Mouse (Mus musculus): ENCODE data around the gene Syt12. TPM values are rescaled to one million over a fixed set of nuclear protein-coding genes. Genes with fewer than 3 reads are reported as not detected.
A peak's percentile ranks its signal among the peaks of the same experiment; 100 is the strongest.

Syt12 gene
- polyA plus RNA-seq, 1 experiment from 2014 or later, result 1.8 TPM

DNA sequence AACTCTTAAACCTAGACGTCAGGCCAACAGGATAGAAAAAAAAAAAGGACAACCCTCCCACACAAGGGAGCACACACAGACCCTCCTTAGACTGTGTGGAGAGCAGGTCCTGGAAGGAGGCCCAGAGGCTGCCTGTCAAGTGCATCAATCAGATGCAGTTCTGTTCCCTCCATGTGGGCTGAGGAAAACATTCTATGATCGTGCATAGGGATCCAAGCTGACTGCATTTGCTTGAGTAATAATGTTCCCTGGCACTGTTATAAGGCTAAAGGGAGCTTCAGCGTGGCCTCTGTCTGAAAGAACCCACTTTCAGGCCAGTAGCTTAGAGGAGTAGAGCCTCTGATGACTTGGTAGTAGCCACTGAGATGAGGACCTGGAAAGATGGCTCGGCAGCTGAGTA lies 24.7 kb downstream of the Syt12 start:
- Histone ChIP-seq H3K4me2 (ENCODE audit: low read length) (no peak overlapping the region), H3K27ac (ENCODE audit: low read length) (peak overlapping the region; percentile 12; the same call in 1 of the 2 replicates), H3K27me3 (replicated peaks; ENCODE audit: control insufficient read depth, insufficient read depth, low read length) (no peaks in the 10 kb centered on the region), H3K4me1 (replicated peaks; ENCODE audit: control insufficient read depth, insufficient read depth, low read length) (peaks cover 8% of the 10 kb centered on the region), H3K4me3 (replicated peaks; ENCODE audit: low read length) (no peak overlapping the region), H3K9me3 (ENCODE audit: control insufficient read depth, low read length) (no peaks in the 10 kb centered on the region), H3K9ac (replicated peaks; ENCODE audit: low read depth, low read length) (no peak overlapping the region), H3K36me3 (ENCODE audit: control insufficient read depth, insufficient read depth) (no peaks in the 10 kb centered on the region)
- WGBS, result 33% methylated on average over 4 of the region's 4 CpGs
- peak; percentile 50 for ATAC-seq

DNA sequence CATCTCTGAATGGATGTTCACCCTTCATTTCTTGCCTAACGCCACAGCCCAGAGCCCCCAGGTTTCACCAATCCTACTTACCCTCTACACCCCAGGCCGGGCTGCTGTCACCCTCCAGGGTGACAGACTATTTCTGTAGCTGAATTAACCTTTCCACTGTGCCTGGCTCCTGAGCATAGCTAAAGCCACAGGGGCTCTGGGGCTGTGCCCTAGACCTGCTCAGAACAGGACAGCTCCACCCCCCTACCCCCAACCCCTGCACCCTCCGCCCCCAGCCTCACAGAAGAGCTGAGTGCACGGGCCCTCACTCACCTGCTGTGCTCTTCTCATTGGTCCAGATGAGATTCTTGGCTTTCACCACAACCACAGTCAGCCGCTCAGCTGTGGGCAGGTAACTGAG lies 25.3 kb downstream of the Syt12 start:
- no peaks in the 10 kb centered on the region for H3K27me3 ChIP-seq (replicated peaks; ENCODE audit: control insufficient read depth, insufficient read depth, low read length)
- 9% methylated on average over 5 of the region's 5 CpGs for WGBS

DNA sequence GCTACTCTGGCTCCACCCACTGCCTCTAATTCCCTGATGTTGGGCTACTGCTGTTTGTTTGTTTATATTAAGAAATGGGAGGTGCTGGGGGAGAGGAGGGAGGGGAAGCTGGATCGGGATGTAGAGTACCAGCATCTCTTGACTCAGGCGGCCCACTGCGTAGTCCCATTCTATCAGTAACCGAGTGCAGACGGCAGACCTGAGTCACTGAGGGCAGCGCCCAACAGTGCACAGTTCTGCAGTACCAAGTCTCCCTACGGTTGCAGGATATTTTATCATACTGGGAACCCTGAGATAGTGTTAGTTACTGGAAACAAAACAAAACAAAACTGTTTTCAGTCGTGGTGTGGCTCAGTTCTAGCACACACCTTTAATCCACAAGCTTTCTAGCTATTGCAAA lies 26.1 kb downstream of the Syt12 start:
- H3K36me3 ChIP-seq (ENCODE audit: control insufficient read depth, insufficient read depth), result no peaks in the 10 kb centered on the region
- H3K4me2 ChIP-seq (ENCODE audit: low read length), result no peak overlapping the region
- 62% methylated on average over 8 of the region's 8 CpGs for WGBS
- H3K27ac ChIP-seq (ENCODE audit: low read length), result no peak overlapping the region
- no peak overlapping the region for H3K4me3 ChIP-seq (replicated peaks; ENCODE audit: low read length)
- H3K9ac ChIP-seq (replicated peaks; ENCODE audit: low read depth, low read length), result no peak overlapping the region
- no peaks in the 10 kb centered on the region for H3K27me3 ChIP-seq (replicated peaks; ENCODE audit: control insufficient read depth, insufficient read depth, low read length)
- H3K4me1 ChIP-seq (replicated peaks; ENCODE audit: control insufficient read depth, insufficient read depth, low read length), result peaks cover 8% of the 10 kb centered on the region
- ATAC-seq, result no peak
- no peaks in the 10 kb centered on the region for H3K9me3 ChIP-seq (ENCODE audit: control insufficient read depth, low read length)

More for the DNA sequence above, 25.3 kb downstream of the Syt12 start:
- no peaks in the 10 kb centered on the region for H3K36me3 ChIP-seq (ENCODE audit: control insufficient read depth, insufficient read depth)
- ATAC-seq, result no peak
- H3K4me2 ChIP-seq (ENCODE audit: low read length), result no peak overlapping the region
- no peak overlapping the region for H3K27ac ChIP-seq (ENCODE audit: low read length)
- H3K4me1 ChIP-seq (replicated peaks; ENCODE audit: control insufficient read depth, insufficient read depth, low read length), result peaks cover 8% of the 10 kb centered on the region
- H3K9ac ChIP-seq (replicated peaks; ENCODE audit: low read depth, low read length), result no peak overlapping the region
- no peak overlapping the region for H3K4me3 ChIP-seq (replicated peaks; ENCODE audit: low read length)
- H3K9me3 ChIP-seq (ENCODE audit: control insufficient read depth, low read length), result no peaks in the 10 kb centered on the region

DNA sequence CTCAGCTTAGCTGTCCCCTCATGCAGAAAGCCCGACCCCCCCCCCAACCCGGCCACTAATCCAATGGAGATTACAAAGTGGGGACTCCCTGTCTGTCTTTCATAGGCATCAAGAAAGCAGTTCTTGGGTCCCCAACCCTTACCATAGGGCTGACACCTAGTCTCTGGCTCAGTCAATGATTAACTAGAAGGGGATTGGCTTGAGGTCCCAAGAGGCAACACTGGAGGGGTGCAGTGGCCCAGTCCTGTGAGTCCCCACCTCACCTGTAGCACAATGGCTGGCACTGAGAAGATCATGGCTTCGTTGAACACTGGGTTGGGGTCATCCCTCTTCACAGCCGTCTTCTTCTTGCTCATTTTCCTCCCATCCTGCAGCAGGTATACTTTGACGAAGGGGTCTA lies 26.6 kb downstream of the Syt12 start:
- Histone ChIP-seq H3K4me2 (ENCODE audit: low read length) (no peak overlapping the region), H3K36me3 (ENCODE audit: control insufficient read depth, insufficient read depth) (no peaks in the 10 kb centered on the region), H3K9ac (replicated peaks; ENCODE audit: low read depth, low read length) (no peak overlapping the region), H3K27ac (ENCODE audit: low read length) (no peak overlapping the region), H3K9me3 (ENCODE audit: control insufficient read depth, low read length) (no peaks in the 10 kb centered on the region), H3K4me3 (replicated peaks; ENCODE audit: low read length) (no peak overlapping the region), H3K27me3 (replicated peaks; ENCODE audit: control insufficient read depth, insufficient read depth, low read length) (no peaks in the 10 kb centered on the region), H3K4me1 (replicated peaks; ENCODE audit: control insufficient read depth, insufficient read depth, low read length) (peaks cover 8% of the 10 kb centered on the region)
- no peak for ATAC-seq
- 75% methylated on average over 5 of the region's 5 CpGs for WGBS

DNA sequence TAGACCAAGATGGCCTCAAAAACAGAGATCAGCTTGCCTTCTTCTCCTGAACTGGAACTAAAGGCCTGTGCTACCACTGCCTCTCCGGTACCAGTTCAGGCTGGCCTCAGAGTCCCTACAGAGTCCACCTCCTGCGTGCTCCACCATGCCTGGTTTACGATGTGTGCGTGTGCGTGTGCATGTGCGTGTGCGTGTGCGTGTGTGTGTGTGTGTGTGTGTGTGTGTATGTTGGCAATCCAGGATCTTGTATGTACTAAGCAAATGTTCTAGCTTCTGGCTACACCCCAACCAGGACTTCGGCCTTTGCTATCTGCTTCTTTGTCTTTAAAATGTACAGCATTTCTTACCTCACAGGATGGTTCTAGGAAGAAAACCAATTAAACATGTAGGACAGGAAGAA lies 28.0 kb downstream of the Syt12 start:
- ATAC-seq, result no peak
- no peak overlapping the region for H3K4me2 ChIP-seq (ENCODE audit: low read length)
- H3K27me3 ChIP-seq (replicated peaks; ENCODE audit: control insufficient read depth, insufficient read depth, low read length), result no peaks in the 10 kb centered on the region
- H3K9me3 ChIP-seq (ENCODE audit: control insufficient read depth, low read length), result no peaks in the 10 kb centered on the region
- H3K4me3 ChIP-seq (replicated peaks; ENCODE audit: low read length), result no peak overlapping the region
- H3K27ac ChIP-seq (ENCODE audit: low read length), result no peak overlapping the region
- no peak overlapping the region for H3K9ac ChIP-seq (replicated peaks; ENCODE audit: low read depth, low read length)
- 95% methylated on average over 9 of the region's 9 CpGs for whole genome bisulfite sequencing
- H3K36me3 ChIP-seq (ENCODE audit: control insufficient read depth, insufficient read depth), result no peaks in the 10 kb centered on the region
- peaks cover 8% of the 10 kb centered on the region for H3K4me1 ChIP-seq (replicated peaks; ENCODE audit: control insufficient read depth, insufficient read depth, low read length)

DNA sequence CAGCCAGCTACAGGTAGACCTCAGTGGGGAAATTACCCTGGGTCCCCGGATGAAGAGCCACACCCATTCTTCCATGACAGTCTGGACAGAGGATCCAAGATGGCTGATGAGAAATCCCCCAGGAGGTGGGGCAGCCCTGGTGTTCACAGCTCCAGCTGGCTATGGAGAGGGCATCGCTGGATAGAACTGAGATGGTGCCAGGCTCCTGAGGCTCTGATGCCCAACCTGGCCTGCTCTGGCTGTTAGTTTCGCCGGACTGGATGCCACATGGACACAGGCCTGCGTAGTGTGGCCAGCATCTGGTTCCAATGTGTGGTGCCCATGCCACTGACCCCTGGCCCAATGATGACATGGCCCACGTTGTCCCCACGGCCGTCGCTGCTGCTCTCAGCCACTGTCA lies 29.8 kb downstream of the Syt12 start:
- no peaks in the 10 kb centered on the region for H3K27me3 ChIP-seq (replicated peaks; ENCODE audit: control insufficient read depth, insufficient read depth, low read length)
- no peak overlapping the region for H3K27ac ChIP-seq (ENCODE audit: low read length)
- WGBS, result 90% methylated on average over 9 of the region's 9 CpGs
- H3K9ac ChIP-seq (replicated peaks; ENCODE audit: low read depth, low read length), result no peak overlapping the region
- ATAC-seq, result no peak
- H3K4me1 ChIP-seq (replicated peaks; ENCODE audit: control insufficient read depth, insufficient read depth, low read length), result peaks cover 6% of the 10 kb centered on the region
- H3K4me3 ChIP-seq (replicated peaks; ENCODE audit: low read length), result no peak overlapping the region
- no peaks in the 10 kb centered on the region for H3K9me3 ChIP-seq (ENCODE audit: control insufficient read depth, low read length)
- no peaks in the 10 kb centered on the region for H3K36me3 ChIP-seq (ENCODE audit: control insufficient read depth, insufficient read depth)
- H3K4me2 ChIP-seq (ENCODE audit: low read length), result no peak overlapping the region

DNA sequence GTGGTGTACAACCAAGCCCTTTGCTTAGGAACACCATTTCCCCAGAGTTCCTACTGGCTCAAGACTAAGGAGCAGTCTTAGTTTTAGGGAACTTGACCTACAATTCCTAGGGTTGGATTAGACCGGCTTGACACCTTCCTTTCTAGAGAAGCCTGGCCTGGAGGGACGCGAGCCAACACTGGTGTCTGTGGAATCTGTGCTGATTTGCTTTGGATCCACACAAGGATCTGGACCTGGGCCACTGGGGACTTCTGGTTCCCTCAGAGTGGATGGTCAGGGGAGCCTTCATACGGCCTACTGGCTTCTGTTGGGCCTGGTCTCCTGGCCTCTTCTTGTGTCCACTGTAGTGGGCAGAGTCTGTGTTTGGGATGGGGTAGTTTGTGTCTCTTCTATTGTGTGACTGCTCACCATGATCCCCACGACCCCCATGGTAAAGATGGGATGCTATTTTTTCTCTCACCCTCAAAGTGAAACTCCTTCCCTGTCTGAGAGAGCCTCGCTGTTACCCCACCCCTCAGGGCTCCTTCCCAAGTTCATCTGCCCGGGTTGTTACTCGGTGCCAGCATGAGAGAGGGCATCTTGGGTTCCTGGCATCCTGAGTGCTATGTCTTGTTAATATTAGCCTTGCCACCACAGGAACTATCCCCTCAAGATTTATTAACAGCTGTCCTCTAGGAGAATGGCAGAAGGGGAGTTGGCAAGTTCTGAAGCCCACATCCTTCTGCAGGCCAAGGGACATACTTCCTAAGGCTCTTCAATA lies 30.4 kb downstream of the Syt12 start:
- Histone ChIP-seq H3K27ac (ENCODE audit: low read length) (no peak overlapping the region), H3K9me3 (ENCODE audit: control insufficient read depth, low read length) (no peaks in the 10 kb centered on the region), H3K4me1 (replicated peaks; ENCODE audit: control insufficient read depth, insufficient read depth, low read length) (peaks cover under 1% of the 10 kb centered on the region; the same call in 1 of the 2 replicates), H3K36me3 (ENCODE audit: control insufficient read depth, insufficient read depth) (no peaks in the 10 kb centered on the region), H3K4me2 (ENCODE audit: low read length) (no peak overlapping the region), H3K27me3 (replicated peaks; ENCODE audit: control insufficient read depth, insufficient read depth, low read length) (no peaks in the 10 kb centered on the region), H3K4me3 (replicated peaks; ENCODE audit: low read length) (no peak overlapping the region), H3K9ac (replicated peaks; ENCODE audit: low read depth, low read length) (no peak overlapping the region)
- no peak for ATAC-seq
- 83% methylated on average over 8 of the region's 8 CpGs for WGBS

DNA sequence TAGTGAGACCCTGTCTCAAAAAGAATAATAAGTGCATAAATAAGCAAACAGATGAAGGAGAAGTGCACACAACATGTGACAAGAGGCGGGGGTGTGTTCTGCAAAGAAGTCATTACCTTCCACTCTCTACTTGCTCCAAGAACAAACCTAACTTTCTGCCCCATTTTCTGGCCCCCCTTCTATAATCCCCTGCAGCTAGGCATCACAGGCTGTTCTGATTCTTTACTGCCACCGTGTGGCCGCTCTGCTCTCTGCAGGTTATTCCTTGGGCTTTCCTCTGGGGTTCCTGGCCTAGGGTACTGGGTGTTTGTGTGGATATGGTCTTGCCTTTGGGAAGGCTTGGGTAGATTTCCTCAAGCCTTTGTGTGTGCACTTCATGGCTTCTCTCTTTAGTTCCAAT lies 34.8 kb downstream of the Syt12 start:
- Histone ChIP-seq H3K27me3 (replicated peaks; ENCODE audit: control insufficient read depth, insufficient read depth, low read length) (0 out of 2 replicates have a peak, but pooled peaks cover 8% of the 10 kb centered on the region), H3K9me3 (ENCODE audit: control insufficient read depth, low read length) (no peaks in the 10 kb centered on the region), H3K4me2 (ENCODE audit: low read length) (no peak overlapping the region), H3K36me3 (ENCODE audit: control insufficient read depth, insufficient read depth) (no peaks in the 10 kb centered on the region), H3K27ac (ENCODE audit: low read length) (no peak overlapping the region), H3K4me1 (replicated peaks; ENCODE audit: control insufficient read depth, insufficient read depth, low read length) (peaks cover 12% of the 10 kb centered on the region), H3K9ac (replicated peaks; ENCODE audit: low read depth, low read length) (no peak overlapping the region), H3K4me3 (replicated peaks; ENCODE audit: low read length) (no peak overlapping the region)
- ATAC-seq, result peak; percentile 52; the same call in 1 of the 2 replicates
- 13% methylated on average over 3 of the region's 3 CpGs for WGBS

DNA sequence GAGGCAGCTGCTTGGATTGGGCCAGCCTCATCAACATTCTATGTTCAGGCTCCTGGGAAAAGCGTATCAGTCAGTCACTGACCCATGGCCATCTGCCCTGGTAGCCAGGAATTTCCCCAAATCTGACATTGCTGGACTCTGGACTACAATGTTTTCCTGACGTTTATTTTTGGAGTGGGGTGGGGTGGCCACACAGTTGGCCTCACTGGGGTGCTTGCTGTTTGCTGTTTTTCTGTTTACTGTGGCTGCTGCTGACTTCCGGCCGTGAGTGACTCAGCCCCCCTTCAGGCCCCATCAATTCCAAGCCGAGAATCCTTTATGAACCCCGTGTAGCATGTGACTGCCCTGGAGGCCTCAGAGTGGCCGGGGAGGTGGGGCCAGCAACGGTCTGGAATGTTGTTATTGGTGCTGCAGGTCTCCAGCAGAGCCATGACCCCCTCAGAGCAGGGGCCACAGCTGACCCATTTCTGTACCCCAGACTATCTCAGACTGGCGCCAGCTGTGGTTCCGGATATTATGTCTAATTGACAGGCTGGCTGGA lies 35.6 kb downstream of the Syt12 start:
- Histone ChIP-seq H3K4me3 (replicated peaks; ENCODE audit: low read length) (no peak overlapping the region), H3K36me3 (ENCODE audit: control insufficient read depth, insufficient read depth) (no peaks in the 10 kb centered on the region), H3K9ac (replicated peaks; ENCODE audit: low read depth, low read length) (no peak overlapping the region), H3K9me3 (ENCODE audit: control insufficient read depth, low read length) (no peaks in the 10 kb centered on the region), H3K4me1 (replicated peaks; ENCODE audit: control insufficient read depth, insufficient read depth, low read length) (peaks cover 12% of the 10 kb centered on the region), H3K27ac (ENCODE audit: low read length) (no peak overlapping the region), H3K27me3 (replicated peaks; ENCODE audit: control insufficient read depth, insufficient read depth, low read length) (0 out of 2 replicates have a peak, but pooled peaks cover 8% of the 10 kb centered on the region), H3K4me2 (ENCODE audit: low read length) (no peak overlapping the region)
- 53% methylated on average over 10 of the region's 10 CpGs for WGBS
- no peak for ATAC-seq

Data from forebrain, embryonic 16.5 days (tissue).